Mouse (Mus musculus): ENCODE measurements around the gene Oas2. TPM values are rescaled to one million over a fixed set of nuclear protein-coding genes. Genes with fewer than 3 reads are reported as not detected.
A peak's percentile ranks its signal among the peaks of the same experiment; 100 is the strongest.

Oas2 gene
- total and polyA plus RNA-seq, 3 experiments, result 0.55 to 9.6 (median 1.0) TPM

GRCm38 (mm10) chr5:120775287-120775985 is 25.8 kb upstream of the Oas2 start:
- DNase-seq, result peak in 1 of 2 experiments; percentile 13
- Histone ChIP-seq H3K4me1 (ENCODE audit: control insufficient read depth, insufficient read depth, low read length) (peaks cover 3% of the 10 kb centered on the region), H3K27me3 (ENCODE audit: control insufficient read depth, insufficient read depth, low read length) (no peaks in the 10 kb centered on the region), H3K4me3 (no peak overlapping the region), H3K9ac (ENCODE audit: low read depth, low read length) (no peak overlapping the region), H3K27ac (no peak overlapping the region), H3K36me3 (ENCODE audit: control insufficient read depth, insufficient read depth, low read length) (no peaks in the 10 kb centered on the region), H3K79me2 (replicated peaks; ENCODE audit: control insufficient read depth, insufficient read depth, low read length) (no peaks in the 10 kb centered on the region)
- WGBS, result 58% methylated on average over 14 of the region's 14 CpGs
- TF ChIP-seq CTCF (IDR thresholded peaks at IDR 0.05) (no peak), EP300 (IDR thresholded peaks at IDR 0.05; ENCODE audit: insufficient read depth, low read depth, low read length) (no peak), POLR2A (IDR thresholded peaks at IDR 0.05; ENCODE audit: insufficient read depth, low read depth, low read length) (no peak)
- intact Hi-C loops (cut with DNase I), result no loop called here

- 38% methylated on average over 3 of the region's 3 CpGs for WGBS
- Histone ChIP-seq H3K79me2 (replicated peaks; ENCODE audit: control insufficient read depth, insufficient read depth, low read length) (no peaks in the 10 kb centered on the region), H3K9ac (ENCODE audit: low read depth, low read length) (no peak overlapping the region), H3K36me3 (ENCODE audit: control insufficient read depth, insufficient read depth, low read length) (no peaks in the 10 kb centered on the region), H3K27ac (no peak overlapping the region), H3K4me3 (no peak overlapping the region), H3K4me1 (ENCODE audit: control insufficient read depth, insufficient read depth, low read length) (no peaks in the 10 kb centered on the region), H3K27me3 (ENCODE audit: control insufficient read depth, insufficient read depth, low read length) (no peaks in the 10 kb centered on the region)
- intact Hi-C loops (cut with DNase I), result no loop called here
- TF ChIP-seq CTCF (IDR thresholded peaks at IDR 0.05) (no peak), EP300 (IDR thresholded peaks at IDR 0.05; ENCODE audit: insufficient read depth, low read depth, low read length) (no peak), POLR2A (IDR thresholded peaks at IDR 0.05; ENCODE audit: insufficient read depth, low read depth, low read length) (no peak)
- DNase-seq, result no peak
Measured at GRCm38 (mm10) chr5:120769396-120769795, 19.7 kb upstream of the Oas2 start.

- Histone ChIP-seq H3K9ac (ENCODE audit: low read depth, low read length) (no peak overlapping the region), H3K4me1 (ENCODE audit: control insufficient read depth, insufficient read depth, low read length) (no peaks in the 10 kb centered on the region), H3K27me3 (ENCODE audit: control insufficient read depth, insufficient read depth, low read length) (no peaks in the 10 kb centered on the region), H3K79me2 (replicated peaks; ENCODE audit: control insufficient read depth, insufficient read depth, low read length) (no peaks in the 10 kb centered on the region), H3K36me3 (ENCODE audit: control insufficient read depth, insufficient read depth, low read length) (no peaks in the 10 kb centered on the region), H3K4me3 (no peak overlapping the region), H3K27ac (no peak overlapping the region)
- intact Hi-C loops (cut with DNase I), result no loop called here
- no peak for DNase-seq
- WGBS, result 63% methylated on average over 8 of the region's 8 CpGs
- TF ChIP-seq CTCF (IDR thresholded peaks at IDR 0.05) (no peak), POLR2A (IDR thresholded peaks at IDR 0.05; ENCODE audit: insufficient read depth, low read depth, low read length) (no peak), EP300 (IDR thresholded peaks at IDR 0.05; ENCODE audit: insufficient read depth, low read depth, low read length) (no peak)
Measured at GRCm38 (mm10) chr5:120765010-120765409, 15.4 kb upstream of the Oas2 start.

- TF ChIP-seq CTCF (IDR thresholded peaks at IDR 0.05), result no peak
- no peak for TF ChIP-seq POLR2A (IDR thresholded peaks at IDR 0.05; ENCODE audit: insufficient read depth, low read depth, low read length)
- no peak for TF ChIP-seq EP300 (IDR thresholded peaks at IDR 0.05; ENCODE audit: insufficient read depth, low read depth, low read length)
- 28% methylated on average over 6 of the region's 6 CpGs for WGBS
- Histone ChIP-seq H3K27ac (no peak overlapping the region), H3K9ac (ENCODE audit: low read depth, low read length) (no peak overlapping the region; the same call in 1 of the 2 replicates), H3K36me3 (ENCODE audit: control insufficient read depth, insufficient read depth, low read length) (no peaks in the 10 kb centered on the region), H3K4me3 (no peak overlapping the region), H3K27me3 (ENCODE audit: control insufficient read depth, insufficient read depth, low read length) (no peaks in the 10 kb centered on the region), H3K79me2 (replicated peaks; ENCODE audit: control insufficient read depth, insufficient read depth, low read length) (no peaks in the 10 kb centered on the region), H3K4me1 (ENCODE audit: control insufficient read depth, insufficient read depth, low read length) (no peaks in the 10 kb centered on the region)
- intact Hi-C loops (cut with DNase I), result no loop called here
- DNase-seq, result no peak
Measured at GRCm38 (mm10) chr5:120761901-120762300, 12.2 kb upstream of the Oas2 start.

GRCm38 (mm10) chr5:120754215-120754614 is 4.6 kb upstream of the Oas2 start:
- H3K27ac ChIP-seq, result no peak overlapping the region
- no peak overlapping the region for H3K4me3 ChIP-seq
- intact Hi-C loops (cut with DNase I), result no loop called here
- DNase-seq, result no peak
- 79% methylated on average over 4 of the region's 4 CpGs for WGBS
- no peaks in the 10 kb centered on the region for H3K36me3 ChIP-seq (ENCODE audit: control insufficient read depth, insufficient read depth, low read length)
- H3K4me1 ChIP-seq (ENCODE audit: control insufficient read depth, insufficient read depth, low read length), result peaks cover 2% of the 10 kb centered on the region; the same call in 1 of the 2 replicates
- H3K27me3 ChIP-seq (ENCODE audit: control insufficient read depth, insufficient read depth, low read length), result no peaks in the 10 kb centered on the region
- no peak overlapping the region for H3K9ac ChIP-seq (ENCODE audit: low read depth, low read length)
- H3K79me2 ChIP-seq (replicated peaks; ENCODE audit: control insufficient read depth, insufficient read depth, low read length), result no peaks in the 10 kb centered on the region
- no peak for TF ChIP-seq POLR2A (IDR thresholded peaks at IDR 0.05; ENCODE audit: insufficient read depth, low read depth, low read length)
- TF ChIP-seq CTCF (IDR thresholded peaks at IDR 0.05), result no peak
- no peak for TF ChIP-seq EP300 (IDR thresholded peaks at IDR 0.05; ENCODE audit: insufficient read depth, low read depth, low read length)

- Histone ChIP-seq H3K4me1 (ENCODE audit: control insufficient read depth, insufficient read depth, low read length) (peaks cover 2% of the 10 kb centered on the region; the same call in 1 of the 2 replicates), H3K27ac (no peak overlapping the region), H3K36me3 (ENCODE audit: control insufficient read depth, insufficient read depth, low read length) (no peaks in the 10 kb centered on the region), H3K4me3 (no peak overlapping the region), H3K79me2 (replicated peaks; ENCODE audit: control insufficient read depth, insufficient read depth, low read length) (no peaks in the 10 kb centered on the region), H3K27me3 (ENCODE audit: control insufficient read depth, insufficient read depth, low read length) (no peaks in the 10 kb centered on the region), H3K9ac (ENCODE audit: low read depth, low read length) (no peak overlapping the region)
- no peak for TF ChIP-seq CTCF (IDR thresholded peaks at IDR 0.05)
- TF ChIP-seq EP300 (IDR thresholded peaks at IDR 0.05; ENCODE audit: insufficient read depth, low read depth, low read length), result no peak
- TF ChIP-seq POLR2A (IDR thresholded peaks at IDR 0.05; ENCODE audit: insufficient read depth, low read depth, low read length), result no peak
- no peak for DNase-seq
- intact Hi-C loops (cut with DNase I), result no loop called here
- WGBS, result 65% methylated on average over 3 of the region's 3 CpGs
Measured at GRCm38 (mm10) chr5:120752786-120753185, 3.1 kb upstream of the Oas2 start.
